Mouse (Mus musculus) hindbrain, embryonic 14.5 days (tissue): ENCODE results near the gene Aph1c. TPM values are rescaled to one million over a fixed set of nuclear protein-coding genes. Genes with fewer than 3 reads are reported as not detected.
A peak's percentile ranks its signal among the peaks of the same experiment; 100 is the strongest.

ENCODE experiments used
- ATAC-seq: fragments of 200-750 bp; cut with Nextera tagmentation; 2 replicates; pipeline ENCODE4 v1.8.0; 2017; ENCODE audit warnings: moderate number of reproducible peaks, mild to moderate bottlenecking, moderate TSS enrichment, moderate library complexity; ENCODE audit not compliant: low FRiP score
- DNase-seq: peaks from one replicate; pipeline ENCODE4 v3.0.0-alpha.2; 2015; ENCODE audit warnings: low spot score
- H3K27ac ChIP-seq: fragments of 300-500 bp; sonication (generic); 2 replicates; pipeline ENCODE4 v1.5.1; 2014; ENCODE audit warnings: mild to moderate bottlenecking, moderate library complexity
- H3K27me3 ChIP-seq: fragments of 300-500 bp; sonication (generic); 2 replicates; pipeline ENCODE4 v1.6.1; 2014; ENCODE audit warnings: mild to moderate bottlenecking, low read length, mixed read lengths; ENCODE audit not compliant: control insufficient read depth, insufficient read depth
- H3K36me3 ChIP-seq: fragments of 300-500 bp; sonication (generic); replicated peaks from 2 replicates; pipeline ENCODE4 v1.6.1; 2014; ENCODE audit not compliant: control insufficient read depth, insufficient read depth
- H3K4me1 ChIP-seq: fragments of 300-500 bp; sonication (generic); replicated peaks from 2 replicates; pipeline ENCODE4 v1.6.1; 2014; ENCODE audit warnings: antibody characterized with exemption, low read length, mixed read lengths; ENCODE audit not compliant: control insufficient read depth, insufficient read depth
- H3K4me2 ChIP-seq: fragments of 300-500 bp; sonication (generic); replicated peaks from 2 replicates; pipeline ENCODE4 v1.6.1; 2014; ENCODE audit warnings: mild to moderate bottlenecking, moderate library complexity
- H3K4me3 ChIP-seq: fragments of 300-500 bp; sonication (generic); replicated peaks from 2 replicates; pipeline ENCODE4 v1.5.1; 2014; ENCODE audit warnings: mild to moderate bottlenecking, low read length
- H3K9ac ChIP-seq: fragments of 300-500 bp; sonication (generic); 2 replicates; pipeline ENCODE4 v1.6.1; 2014
- H3K9me3 ChIP-seq: fragments of 300-500 bp; sonication (generic); 2 replicates; pipeline ENCODE4 v1.6.1; 2016; ENCODE audit warnings: low read length; ENCODE audit not compliant: control insufficient read depth
- WGBS: fragments of 180-500 bp; shearing (Covaris S2); extraction: QIAGEN DNeasy Blood & Tissue Kit; methylation state at CpG from one replicate; pipeline ENCODE4 v1.1.7; 2014; 5-methylcytosine and 5-hydroxymethylcytosine counted together
- polyA plus RNA-seq: library from polyadenylated mRNA; unstranded; fragments of >200 nt; fragmentation: Nextera tagmentation; extraction: Ambion mirVana; gene quantifications from 2 replicates; pipeline ENCODE4 v1.2.1, GENCODE M21; 2014

The Aph1c gene
- 4.5 and 6.4 TPM in 2 replicates for polyA plus RNA-seq

- Histone ChIP-seq H3K9ac (peak within 1 kb of the TSS; percentile 54), H3K4me3 (peak within 1 kb of the TSS; percentile 46), H3K36me3 (no peaks in the 10 kb centered on the region; the same call in 1 of the 2 replicates), H3K4me2 (peak within 1 kb of the TSS; percentile 92), H3K27me3 (0 out of 2 replicates have a peak, but pooled peaks cover 5% of the 10 kb centered on the region), H3K9me3 (no peaks in the 10 kb centered on the region), H3K4me1 (peaks cover 17% of the 10 kb centered on the region), H3K27ac (no peak within 1 kb of the TSS; the same call in 1 of the 2 replicates)
- DNase-seq (peak; percentile 98), ATAC-seq (peak; percentile 99)
- WGBS: under 1% methylated on average over 58 of the region's 58 CpGs
Observed at GRCm38 (mm10) chr9:66834318-66835096, at the start of gene Aph1c. Aph1c (minus strand) TSS chr9:66834726.

GRCm38 (mm10) chr9:66883500-66883899, 49.0 kb upstream of the Aph1c start:
- Histone ChIP-seq H3K27ac (no peak overlapping the region), H3K27me3 (no peaks in the 10 kb centered on the region), H3K4me1 (peaks cover 29% of the 10 kb centered on the region), H3K4me2 (no peak overlapping the region), H3K36me3 (no peaks in the 10 kb centered on the region), H3K9ac (no peak overlapping the region), H3K4me3 (no peak overlapping the region), H3K9me3 (no peaks in the 10 kb centered on the region)
- WGBS: 93% methylated on average over 5 of the region's 5 CpGs
- DNase-seq (no peak), ATAC-seq (no peak)

DNA sequence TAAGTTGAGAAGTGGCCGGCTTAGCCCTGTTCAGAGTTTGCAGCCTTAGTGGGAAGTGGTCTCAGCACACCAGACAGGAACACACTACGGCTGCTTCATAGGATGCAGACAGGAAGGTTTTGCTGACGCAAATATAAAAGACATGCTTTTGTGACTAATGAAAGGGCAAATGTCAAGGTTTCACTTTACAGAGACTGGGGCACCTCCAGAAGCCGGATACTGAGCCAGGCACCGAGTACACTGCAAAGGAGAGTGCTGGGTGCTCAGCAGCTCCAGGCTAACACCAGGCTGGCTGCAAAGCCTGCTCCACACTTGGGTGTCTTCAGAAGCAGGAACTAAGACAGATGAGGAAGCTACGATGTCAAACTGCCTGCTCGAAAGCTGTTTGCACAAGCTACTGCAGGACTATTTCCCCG, 47.9 kb upstream of the Aph1c start:
- DNase-seq: no peak
- Histone ChIP-seq H3K9me3 (no peaks in the 10 kb centered on the region), H3K4me1 (peaks cover 18% of the 10 kb centered on the region), H3K36me3 (no peaks in the 10 kb centered on the region), H3K4me2 (no peak overlapping the region), H3K27me3 (no peaks in the 10 kb centered on the region), H3K9ac (no peak overlapping the region), H3K27ac (no peak overlapping the region), H3K4me3 (no peak overlapping the region)
- no peak for ATAC-seq
- 60% methylated on average over 8 of the region's 8 CpGs for WGBS

DNA sequence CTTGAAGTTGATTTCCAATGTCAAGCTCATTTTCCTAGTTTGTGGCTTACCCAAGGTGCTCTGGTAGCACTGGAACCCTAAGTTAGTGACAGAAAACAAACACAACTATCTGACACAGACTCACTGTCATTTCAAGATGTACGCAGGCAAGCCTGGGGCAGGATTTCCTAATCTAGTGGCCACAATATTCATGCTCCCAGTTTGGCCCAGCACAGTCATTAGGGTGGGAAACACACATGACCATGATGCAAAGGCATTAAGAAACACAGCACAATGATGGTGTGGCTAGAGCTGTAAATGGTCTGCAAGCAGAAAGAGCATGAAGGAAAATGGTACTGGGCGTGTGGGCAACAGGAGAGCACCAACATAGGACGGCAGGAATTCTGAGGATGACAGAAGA, 47.3 kb upstream of the Aph1c start:
- Histone ChIP-seq H3K4me1 (peaks cover 13% of the 10 kb centered on the region), H3K36me3 (no peaks in the 10 kb centered on the region), H3K27ac (no peak overlapping the region), H3K27me3 (no peaks in the 10 kb centered on the region), H3K4me3 (no peak overlapping the region), H3K4me2 (no peak overlapping the region), H3K9me3 (no peaks in the 10 kb centered on the region), H3K9ac (no peak overlapping the region)
- 87% methylated on average over 3 of the region's 3 CpGs for WGBS
- ATAC-seq (no peak), DNase-seq (no peak)

- DNase-seq (no peak), ATAC-seq (no peak)
- Histone ChIP-seq H3K4me3 (no peak overlapping the region), H3K27me3 (no peaks in the 10 kb centered on the region), H3K27ac (no peak overlapping the region), H3K9me3 (no peaks in the 10 kb centered on the region), H3K4me1 (0 out of 2 replicates have a peak, but pooled peaks cover 3% of the 10 kb centered on the region), H3K36me3 (no peaks in the 10 kb centered on the region), H3K4me2 (no peak overlapping the region), H3K9ac (no peak overlapping the region)
- WGBS: 93% methylated on average over 2 of the region's 2 CpGs
Observed at GRCm38 (mm10) chr9:66880752-66881151, 46.2 kb upstream of the Aph1c start.

DNA sequence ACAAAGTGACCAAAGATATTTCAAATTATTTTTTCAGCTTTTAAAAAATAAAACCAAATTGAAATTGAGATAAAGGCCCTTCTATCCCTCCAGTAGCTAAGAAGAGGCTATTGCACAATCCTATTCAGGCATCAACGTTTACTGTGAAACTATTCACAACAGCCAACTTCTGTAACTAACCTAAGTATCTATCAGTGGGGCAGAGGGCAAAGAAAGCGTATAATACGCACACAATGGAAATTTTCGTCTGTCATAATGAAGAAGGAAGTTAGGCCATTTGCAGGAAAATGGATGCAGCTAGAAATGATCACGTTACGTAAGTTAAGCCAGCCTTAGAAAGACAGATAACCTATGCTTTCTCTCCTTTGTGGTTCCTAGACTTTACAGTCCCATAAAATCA, 45.0 kb upstream of the Aph1c start:
- Histone ChIP-seq H3K27me3 (no peaks in the 10 kb centered on the region), H3K9ac (no peak overlapping the region), H3K4me1 (0 out of 2 replicates have a peak, but pooled peaks cover 3% of the 10 kb centered on the region), H3K27ac (no peak overlapping the region), H3K4me3 (no peak overlapping the region), H3K4me2 (no peak overlapping the region), H3K9me3 (peaks cover 10% of the 10 kb centered on the region), H3K36me3 (no peaks in the 10 kb centered on the region)
- no peak for DNase-seq
- no peak for ATAC-seq
- WGBS: 74% methylated on average over 6 of the region's 6 CpGs

GRCm38 (mm10) chr9:66878899-66879298, 44.4 kb upstream of the Aph1c start:
- no peak overlapping the region for H3K27ac ChIP-seq
- ATAC-seq (no peak), DNase-seq (no peak)
- no peak overlapping the region for H3K9ac ChIP-seq
- peaks cover 10% of the 10 kb centered on the region for H3K9me3 ChIP-seq
- WGBS: 93% methylated on average over 3 of the region's 3 CpGs
- H3K4me1 ChIP-seq: 0 out of 2 replicates have a peak, but pooled peaks cover 3% of the 10 kb centered on the region
- no peaks in the 10 kb centered on the region for H3K27me3 ChIP-seq
- H3K36me3 ChIP-seq: no peaks in the 10 kb centered on the region
- H3K4me3 ChIP-seq: no peak overlapping the region
- no peak overlapping the region for H3K4me2 ChIP-seq

DNA sequence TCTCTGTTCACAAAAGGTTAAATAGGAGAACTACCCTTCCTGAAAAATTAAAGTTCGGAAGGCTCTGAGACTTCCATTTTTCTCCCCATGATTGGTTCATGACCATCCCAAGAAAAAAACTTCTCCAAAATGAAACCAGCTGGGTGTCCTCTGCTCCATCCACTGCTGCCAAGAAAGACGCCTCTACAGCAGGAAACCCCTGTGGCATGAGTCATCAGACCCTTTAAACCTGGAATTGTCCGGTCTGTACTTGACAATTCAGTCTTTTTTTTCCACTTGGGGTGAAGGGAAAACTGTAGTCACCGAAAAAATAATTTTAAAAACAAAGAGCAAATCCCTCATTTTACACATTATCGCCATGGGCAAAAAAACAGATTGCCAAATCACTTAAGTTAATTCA, 42.1 kb upstream of the Aph1c start:
- no peak overlapping the region for H3K9ac ChIP-seq
- 82% methylated on average over 5 of the region's 5 CpGs for WGBS
- H3K4me2 ChIP-seq: no peak overlapping the region
- no peak overlapping the region for H3K4me3 ChIP-seq
- H3K27ac ChIP-seq: no peak overlapping the region
- DNase-seq (no peak), ATAC-seq (no peak)
- 0 out of 2 replicates have a peak, but pooled peaks cover 3% of the 10 kb centered on the region for H3K4me1 ChIP-seq
- no peaks in the 10 kb centered on the region for H3K36me3 ChIP-seq
- H3K9me3 ChIP-seq: peaks cover 10% of the 10 kb centered on the region
- H3K27me3 ChIP-seq: no peaks in the 10 kb centered on the region

GRCm38 (mm10) chr9:66874297-66874696, 39.8 kb upstream of the Aph1c start:
- H3K9ac ChIP-seq: no peak overlapping the region
- WGBS: 97% methylated on average over 5 of the region's 5 CpGs
- H3K27ac ChIP-seq: no peak overlapping the region
- no peak for DNase-seq
- peaks cover 10% of the 10 kb centered on the region for H3K9me3 ChIP-seq
- H3K4me3 ChIP-seq: no peak overlapping the region
- no peaks in the 10 kb centered on the region for H3K36me3 ChIP-seq
- no peak for ATAC-seq
- H3K4me2 ChIP-seq: no peak overlapping the region
- no peaks in the 10 kb centered on the region for H3K4me1 ChIP-seq
- no peaks in the 10 kb centered on the region for H3K27me3 ChIP-seq
